Mouse (Mus musculus) hindbrain, embryonic 13.5 days (tissue): ENCODE measurements around the gene Lrmda. TPM values are rescaled to one million over a fixed set of nuclear protein-coding genes. Genes with fewer than 3 reads are reported as not detected.
A peak's percentile ranks its signal among the peaks of the same experiment; 100 is the strongest.

ENCODE experiments used
- ATAC-seq: fragments of 200-750 bp; cut with Nextera tagmentation; 2 replicates; pipeline ENCODE4 v1.8.0; 2017; ENCODE audit warnings: moderate TSS enrichment; ENCODE audit not compliant: low FRiP score
- H3K27ac ChIP-seq: fragments of 300-500 bp; sonication (generic); 2 replicates; pipeline ENCODE4 v1.5.1; 2015; ENCODE audit warnings: inconsistent platforms, mild to moderate bottlenecking, moderate library complexity
- H3K27me3 ChIP-seq: fragments of 300-500 bp; sonication (generic); 2 replicates; pipeline ENCODE4 v1.6.1; 2015; ENCODE audit warnings: mild to moderate bottlenecking, inconsistent platforms
- H3K36me3 ChIP-seq: fragments of 300-500 bp; sonication (generic); 2 replicates; pipeline ENCODE4 v1.6.1; 2015; ENCODE audit warnings: mild to moderate bottlenecking, inconsistent platforms
- H3K4me1 ChIP-seq: fragments of 300-500 bp; sonication (generic); replicated peaks from 2 replicates; pipeline ENCODE4 v1.6.1; 2015; ENCODE audit warnings: inconsistent platforms
- H3K4me2 ChIP-seq: fragments of 300-500 bp; sonication (generic); 2 replicates; pipeline ENCODE4 v1.6.1; 2015; ENCODE audit warnings: inconsistent platforms, mild to moderate bottlenecking, moderate library complexity
- H3K4me3 ChIP-seq: fragments of 300-500 bp; sonication (generic); 2 replicates; pipeline ENCODE4 v1.5.1; 2015; ENCODE audit warnings: mild to moderate bottlenecking, inconsistent platforms
- H3K9ac ChIP-seq: fragments of 300-500 bp; sonication (generic); 2 replicates; pipeline ENCODE4 v1.6.1; 2015; ENCODE audit warnings: mild to moderate bottlenecking, inconsistent platforms
- H3K9me3 ChIP-seq: fragments of 300-500 bp; sonication (generic); 2 replicates; pipeline ENCODE4 v1.6.1; 2016; ENCODE audit warnings: inconsistent platforms
- WGBS: fragments of 180-500 bp; shearing (Covaris S2); methylation state at CpG from one replicate; pipeline ENCODE4 v1.1.7; 2015; 5-methylcytosine and 5-hydroxymethylcytosine counted together
- polyA plus RNA-seq: library from polyadenylated mRNA; unstranded; fragments of >200 nt; fragmentation: Nextera tagmentation; extraction: Ambion mirVana; gene quantifications from 2 replicates; pipeline ENCODE4 v1.2.1, GENCODE M21; 2015

Gene Lrmda
- polyA plus RNA-seq, 1 experiment from 2014 or later: 0.16 TPM

- ATAC-seq: no peak
Measured at GRCm38 (mm10) chr14:22493326-22493725, 473.8 kb downstream of the Lrmda start.

GRCm38 (mm10) chr14:22494290-22494689 is 474.8 kb downstream of the Lrmda start:
- Histone ChIP-seq H3K27me3 (0 out of 2 replicates have a peak, but pooled peaks cover 4% of the 10 kb centered on the region), H3K9me3 (no peaks in the 10 kb centered on the region), H3K36me3 (no peaks in the 10 kb centered on the region), H3K4me3 (no peak overlapping the region), H3K9ac (no peak overlapping the region), H3K27ac (peak overlapping the region; percentile 83), H3K4me1 (peaks cover 12% of the 10 kb centered on the region), H3K4me2 (no peak overlapping the region)
- 0 out of 2 replicates have a peak, but pooled peaks have one; percentile 39 for ATAC-seq

More at GRCm38 (mm10) chr14:22493326-22493725, 473.8 kb downstream of the Lrmda start:
- H3K27me3 ChIP-seq: 0 out of 2 replicates have a peak, but pooled peaks cover 4% of the 10 kb centered on the region
- no peak overlapping the region for H3K9ac ChIP-seq
- H3K36me3 ChIP-seq: no peaks in the 10 kb centered on the region
- no peaks in the 10 kb centered on the region for H3K9me3 ChIP-seq
- no peak overlapping the region for H3K4me3 ChIP-seq
- H3K4me1 ChIP-seq: peaks cover 12% of the 10 kb centered on the region
- no peak overlapping the region for H3K27ac ChIP-seq
- no peak overlapping the region for H3K4me2 ChIP-seq
- 94% methylated on average over 2 of the region's 2 CpGs for WGBS

GRCm38 (mm10) chr14:22494866-22495265 is 475.4 kb downstream of the Lrmda start:
- H3K27ac ChIP-seq: peak overlapping the region; percentile 83
- peak overlapping the region; percentile 17; the same call in 1 of the 2 replicates for H3K4me2 ChIP-seq

GRCm38 (mm10) chr14:22495286-22495685 is 475.8 kb downstream of the Lrmda start:
- H3K4me3 ChIP-seq: no peak overlapping the region

More at GRCm38 (mm10) chr14:22494866-22495265, 475.4 kb downstream of the Lrmda start:
- peak overlapping the region; percentile 43; the same call in 1 of the 2 replicates for H3K9ac ChIP-seq
- 14% methylated on average over 10 of the region's 10 CpGs for whole genome bisulfite sequencing
- ATAC-seq: 0 out of 2 replicates have a peak, but pooled peaks have one; percentile 61
- H3K9me3 ChIP-seq: no peaks in the 10 kb centered on the region
- 0 out of 2 replicates have a peak, but pooled peaks cover 4% of the 10 kb centered on the region for H3K27me3 ChIP-seq
- H3K4me3 ChIP-seq: no peak overlapping the region
- H3K4me1 ChIP-seq: peaks cover 12% of the 10 kb centered on the region
- H3K36me3 ChIP-seq: no peaks in the 10 kb centered on the region

GRCm38 (mm10) chr14:22497636-22498131 is 478.2 kb downstream of the Lrmda start:
- ATAC-seq: no peak
- no peak overlapping the region for H3K9ac ChIP-seq
- peaks cover 12% of the 10 kb centered on the region for H3K4me1 ChIP-seq
- H3K9me3 ChIP-seq: no peaks in the 10 kb centered on the region
- 0 out of 2 replicates have a peak, but pooled peaks cover 6% of the 10 kb centered on the region for H3K27me3 ChIP-seq
- 80% methylated on average over 4 of the region's 4 CpGs for WGBS
- H3K36me3 ChIP-seq: no peaks in the 10 kb centered on the region
- H3K4me3 ChIP-seq: no peak overlapping the region
- no peak overlapping the region for H3K27ac ChIP-seq
- H3K4me2 ChIP-seq: no peak overlapping the region

More at GRCm38 (mm10) chr14:22495286-22495685, 475.8 kb downstream of the Lrmda start:
- ATAC-seq: peak; percentile 54; the same call in 1 of the 2 replicates
- Histone ChIP-seq H3K36me3 (no peaks in the 10 kb centered on the region), H3K27me3 (0 out of 2 replicates have a peak, but pooled peaks cover 6% of the 10 kb centered on the region), H3K27ac (peak overlapping the region; percentile 83), H3K9ac (0 out of 2 replicates have a peak overlapping the region, but pooled peaks have one; percentile 43), H3K9me3 (no peaks in the 10 kb centered on the region), H3K4me1 (peaks cover 12% of the 10 kb centered on the region), H3K4me2 (peak overlapping the region; percentile 17; the same call in 1 of the 2 replicates)
- WGBS: 27% methylated on average over 8 of the region's 8 CpGs

- no peak overlapping the region for H3K27ac ChIP-seq
- no peak overlapping the region for H3K4me3 ChIP-seq
- no peaks in the 10 kb centered on the region for H3K27me3 ChIP-seq
- no peak overlapping the region for H3K9ac ChIP-seq
- no peak for ATAC-seq
- H3K4me1 ChIP-seq: peaks cover 13% of the 10 kb centered on the region
- no peak overlapping the region for H3K4me2 ChIP-seq
- WGBS: 78% methylated on average over 6 of the region's 6 CpGs
- no peaks in the 10 kb centered on the region for H3K36me3 ChIP-seq
- H3K9me3 ChIP-seq: no peaks in the 10 kb centered on the region
Measured at GRCm38 (mm10) chr14:22509747-22510530, 490.4 kb downstream of the Lrmda start.

GRCm38 (mm10) chr14:22510531-22510785 is 490.9 kb downstream of the Lrmda start:
- H3K27me3 ChIP-seq: no peaks in the 10 kb centered on the region
- peaks cover 9% of the 10 kb centered on the region for H3K4me1 ChIP-seq
- no peak overlapping the region for H3K4me3 ChIP-seq
- H3K27ac ChIP-seq: no peak overlapping the region
- H3K9me3 ChIP-seq: no peaks in the 10 kb centered on the region
- no peaks in the 10 kb centered on the region for H3K36me3 ChIP-seq
- no peak overlapping the region for H3K4me2 ChIP-seq
- H3K9ac ChIP-seq: no peak overlapping the region
- ATAC-seq: no peak

GRCm38 (mm10) chr14:22514362-22515084 is 495.0 kb downstream of the Lrmda start:
- ATAC-seq: no peak
- 68% methylated on average over 5 of the region's 5 CpGs for WGBS

GRCm38 (mm10) chr14:22530706-22531105 is 511.2 kb downstream of the Lrmda start:
- H3K27me3 ChIP-seq: no peaks in the 10 kb centered on the region
- H3K9ac ChIP-seq: no peak overlapping the region
- 75% methylated on average over 3 of the region's 3 CpGs for WGBS
- H3K36me3 ChIP-seq: no peaks in the 10 kb centered on the region
- no peak overlapping the region for H3K4me3 ChIP-seq
- no peak overlapping the region for H3K4me2 ChIP-seq
- H3K4me1 ChIP-seq: no peaks in the 10 kb centered on the region
- no peak for ATAC-seq
- no peak overlapping the region for H3K27ac ChIP-seq
- H3K9me3 ChIP-seq: no peaks in the 10 kb centered on the region

More at GRCm38 (mm10) chr14:22514362-22515084, 495.0 kb downstream of the Lrmda start:
- Histone ChIP-seq H3K4me3 (no peak overlapping the region), H3K27ac (no peak overlapping the region), H3K9me3 (peaks cover 10% of the 10 kb centered on the region), H3K4me1 (no peaks in the 10 kb centered on the region; the same call in 1 of the 2 replicates), H3K9ac (no peak overlapping the region), H3K4me2 (no peak overlapping the region), H3K36me3 (no peaks in the 10 kb centered on the region), H3K27me3 (no peaks in the 10 kb centered on the region)

- 72% methylated on average over 3 of the region's 3 CpGs for WGBS
- H3K27me3 ChIP-seq: no peaks in the 10 kb centered on the region
Measured at GRCm38 (mm10) chr14:22533501-22533900, 514.0 kb downstream of the Lrmda start.

GRCm38 (mm10) chr14:22545887-22546675 is 526.6 kb downstream of the Lrmda start:
- no peak overlapping the region for H3K9ac ChIP-seq
- 34% methylated on average over 8 of the region's 8 CpGs for WGBS
- ATAC-seq: peak; percentile 54; the same call in 1 of the 2 replicates

More at GRCm38 (mm10) chr14:22533501-22533900, 514.0 kb downstream of the Lrmda start:
- H3K9me3 ChIP-seq: no peaks in the 10 kb centered on the region
- no peak overlapping the region for H3K4me2 ChIP-seq
- ATAC-seq: no peak
- no peak overlapping the region for H3K27ac ChIP-seq
- H3K4me3 ChIP-seq: no peak overlapping the region
- no peak overlapping the region for H3K9ac ChIP-seq
- no peaks in the 10 kb centered on the region for H3K4me1 ChIP-seq
- H3K36me3 ChIP-seq: no peaks in the 10 kb centered on the region

More at GRCm38 (mm10) chr14:22545887-22546675, 526.6 kb downstream of the Lrmda start:
- peaks cover 17% of the 10 kb centered on the region for H3K4me1 ChIP-seq
- H3K27ac ChIP-seq: peak overlapping the region; percentile 1; the same call in 1 of the 2 replicates
- no peaks in the 10 kb centered on the region for H3K36me3 ChIP-seq
- H3K27me3 ChIP-seq: no peaks in the 10 kb centered on the region
- H3K9me3 ChIP-seq: no peaks in the 10 kb centered on the region
- no peak overlapping the region for H3K4me2 ChIP-seq
- no peak overlapping the region for H3K4me3 ChIP-seq
